Mouse (Mus musculus): ENCODE measurements around the gene Rgs2.

GRCm38 (mm10) chr1:144005648-144006047 lies 1.7 kb upstream of the Rgs2 start:
- TF ChIP-seq CTCF (IDR thresholded peaks at IDR 0.05; ENCODE audit: extremely low read depth, insufficient read length, insufficient replicate concordance, low read depth, low read length) (no peak), POLR2A (IDR thresholded peaks at IDR 0.05; ENCODE audit: low read depth, low read length) (no peak)
